Mouse (Mus musculus) naive thymus-derived CD4-positive, alpha-beta T cell, adult 2 months (primary cell): ENCODE data around the gene Rbm48.

Source experiments
- DNase-seq: peaks from one replicate; pipeline ENCODE4 v3.0.0-alpha.2; 2011; ENCODE audit warnings: low read depth

Gene Rbm48

DNA sequence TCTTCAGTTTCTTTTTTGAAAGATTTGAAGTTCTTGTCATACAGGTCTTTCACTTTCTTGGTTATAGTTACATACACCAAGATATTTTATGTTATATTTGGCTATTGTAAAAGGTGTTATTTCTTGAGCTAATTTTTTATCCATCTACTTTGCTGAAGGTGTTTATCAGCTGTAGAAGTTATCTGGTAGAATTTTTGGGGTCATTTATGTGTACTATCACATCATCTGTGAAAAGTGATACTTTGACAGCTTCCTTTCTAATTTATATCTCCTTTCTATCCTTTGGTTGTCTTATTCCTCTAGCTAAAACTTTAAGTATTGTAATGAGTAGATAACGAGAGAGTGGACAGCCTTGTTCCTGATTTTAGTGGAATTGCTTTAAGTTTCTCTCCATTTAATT lies 44.9 kb downstream of the Rbm48 start:
- no peak for DNase-seq

- DNase-seq = no peak
Observed at GRCm38 (mm10) chr5:3546226-3546625, 50.2 kb downstream of the Rbm48 start.

DNA sequence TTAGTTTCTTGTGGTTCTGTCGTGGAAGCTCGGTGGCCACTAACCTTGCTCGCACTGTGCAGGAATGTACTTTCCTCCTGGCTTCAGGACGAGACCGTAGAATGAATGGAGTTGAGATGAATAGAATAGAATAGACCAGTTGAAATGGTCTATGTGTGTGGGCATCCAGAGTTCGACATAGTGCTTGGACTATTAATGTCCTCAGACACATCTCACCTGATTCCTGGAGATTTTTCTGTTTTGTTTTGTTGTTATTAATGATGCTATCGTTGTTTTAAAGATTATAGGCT lies 52.0 kb downstream of the Rbm48 start:
- DNase-seq = no peak

DNA sequence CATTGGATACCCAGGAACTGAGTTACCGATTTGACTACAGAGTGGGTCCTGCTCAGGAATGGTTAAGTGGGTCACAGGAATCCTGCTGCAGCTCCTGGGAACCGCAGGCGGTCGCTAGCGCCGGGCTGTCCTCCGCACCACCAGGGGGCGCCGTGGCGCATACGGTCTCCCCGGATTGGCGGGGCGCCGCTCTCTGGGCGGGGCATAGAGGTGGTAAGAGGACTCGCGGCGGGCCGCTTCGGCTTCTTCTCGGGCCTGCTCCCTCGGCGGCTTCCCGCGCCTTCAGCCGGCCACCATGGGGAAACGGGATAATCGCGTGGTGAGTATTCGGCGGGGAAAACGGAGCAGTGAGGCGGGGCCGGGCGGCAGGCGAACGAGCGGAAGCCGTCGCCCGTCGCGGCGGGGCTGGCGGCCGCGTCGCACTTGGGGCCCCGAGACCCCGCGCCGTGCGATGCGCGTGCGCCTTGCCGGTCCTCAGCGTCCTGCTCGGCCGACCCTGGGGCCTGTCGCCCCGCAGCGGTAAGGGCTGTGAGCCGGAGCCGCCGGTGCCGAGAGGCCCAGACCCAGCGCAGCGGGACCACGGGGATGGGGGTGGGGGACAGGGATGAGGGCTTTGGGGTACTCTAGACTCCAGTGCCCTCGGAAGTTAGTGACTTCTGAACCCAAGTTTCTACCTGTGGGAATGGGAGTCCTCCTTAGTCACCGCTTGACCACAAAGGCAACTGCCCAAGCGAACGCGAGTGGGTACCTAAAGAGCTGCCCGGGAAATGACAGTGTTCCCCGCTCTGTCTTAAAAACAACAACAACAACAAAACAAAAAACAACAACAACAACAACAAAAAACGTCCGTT lies 52.5 kb downstream of the Rbm48 start, which contains the start of gene Fam133b:
Gene Fam133b, plus strand, starts transcription at position 205 of the 851 bp plus-strand sequence.
- DNase-seq = peak; percentile 95

- DNase-seq = no peak
Observed at GRCm38 (mm10) chr5:3541871-3542270, 54.5 kb downstream of the Rbm48 start.

- DNase-seq = no peak
Observed at GRCm38 (mm10) chr5:3538505-3539472, 57.6 kb downstream of the Rbm48 start.

- no peak for DNase-seq
Observed at GRCm38 (mm10) chr5:3536592-3537212, 59.7 kb downstream of the Rbm48 start.
